Mouse (Mus musculus) lung, adult 2 months (tissue): ENCODE measurements around the gene Msh4.

Experiments used
- CTCF ChIP-seq: fragments of 200-500 bp; IDR thresholded peaks from 2 replicates; pipeline ENCODE4 v1.5.1; 2011; ENCODE audit warnings: mild to moderate bottlenecking, low read length, control low read depth; ENCODE audit not compliant: insufficient read depth
- POLR2A ChIP-seq: fragments of 200-500 bp; IDR thresholded peaks from 2 replicates; pipeline ENCODE4 v1.6.1; 2011; ENCODE audit warnings: low read depth, mild to moderate bottlenecking, control low read depth, low read length, borderline replicate concordance; ENCODE audit errors: extremely low read depth

DNA sequence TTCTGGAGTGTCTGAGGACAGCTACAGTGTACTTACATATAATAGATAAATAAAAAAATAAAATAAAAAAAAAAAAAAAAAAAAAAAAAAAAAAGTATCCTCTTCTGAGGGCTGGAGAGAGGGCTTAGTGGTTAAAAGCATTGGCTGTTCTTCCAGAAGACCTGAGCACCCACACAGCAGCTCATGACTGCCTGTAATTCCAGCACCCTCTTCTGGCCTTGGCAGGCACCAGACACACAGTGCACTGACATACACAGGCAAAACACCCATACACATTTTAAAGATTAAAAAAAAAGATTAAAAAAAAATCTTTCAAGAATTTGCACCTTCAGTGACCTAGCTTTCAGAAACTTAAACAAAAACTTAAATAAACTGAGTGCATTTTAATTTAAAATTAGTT is 19.6 kb downstream of the Msh4 start:
- TF ChIP-seq CTCF = no peak
- TF ChIP-seq POLR2A = no peak
